ENCODE assay signal across 9 mouse cellular contexts in genomic region chr3:127004860-127005633, GRCm38 (mm10).
DNase-seq lines count a peak whose midpoint lies in the region; ATAC-seq and TF ChIP-seq lines count a peak whose summit lies in the region.
"Had no signal": no experiment of that assay in that cellular context is flagged by ENCODE, and none has a peak within 500 bp of the region (broad histone marks: within the 10 kb centered on the region; RNA-seq: fewer than 3 reads in every experiment).

No protein-coding gene starts in this region.

- ATAC-seq in heart, embryonic 16.5 days (replicated peaks; ENCODE audit: extremely low read depth, insufficient read depth, low FRiP score): 0 out of 2 replicates have a peak, but pooled peaks have one; percentile 23

- no peaks in the 10 kb centered on the region for H3K27me3 ChIP-seq in ES-Bruce4 (ENCODE audit: control insufficient read depth, insufficient read depth, low read length, poor library complexity, severe bottlenecking)
- H3K27me3 ChIP-seq in heart, embryonic 16.5 days (ENCODE audit: control insufficient read depth, insufficient read depth, low read length): no peaks in the 10 kb centered on the region

- TF ChIP-seq EP300 in ES-Bruce4 (IDR thresholded peaks at IDR 0.05; ENCODE audit: insufficient read depth, low read depth, low read length): no peak

- no peaks in the 10 kb centered on the region for H3K9me3 ChIP-seq in ES-Bruce4 (replicated peaks; ENCODE audit: control insufficient read depth, insufficient read depth, low read length, poor library complexity, severe bottlenecking)
- no peaks in the 10 kb centered on the region for H3K9me3 ChIP-seq in heart, embryonic 16.5 days (replicated peaks; ENCODE audit: control insufficient read depth, low read length)

- 66% methylated on average over 9 of the region's 9 CpGs for WGBS in heart, embryonic 16.5 days

- no peak overlapping the region for H3K4me2 ChIP-seq in heart, embryonic 16.5 days (ENCODE audit: low read depth, low read length)

- H3K27ac ChIP-seq in ES-Bruce4 (ENCODE audit: insufficient read depth, low read length): no peak overlapping the region
- no peak overlapping the region for H3K27ac ChIP-seq in heart, embryonic 16.5 days (ENCODE audit: low read length)

- no peaks in the 10 kb centered on the region for H3K4me1 ChIP-seq in ES-Bruce4 (ENCODE audit: control insufficient read depth, insufficient read depth, low read length)
- no peaks in the 10 kb centered on the region for H3K4me1 ChIP-seq in heart, embryonic 16.5 days (ENCODE audit: control insufficient read depth, insufficient read depth, low read length)

- H3K4me3 ChIP-seq in ES-Bruce4 (ENCODE audit: low read depth, low read length): no peak overlapping the region
- no peak overlapping the region for H3K4me3 ChIP-seq in heart, embryonic 16.5 days (ENCODE audit: low read length)

- TF ChIP-seq POLR2A in ES-Bruce4 (IDR thresholded peaks at IDR 0.05; ENCODE audit: insufficient read depth, low read length): no peak

- peak; percentile 15 for TF ChIP-seq CTCF in ES-Bruce4 (IDR thresholded peaks at IDR 0.05; ENCODE audit: low read depth, low read length)

- no peaks in the 10 kb centered on the region for H3K36me3 ChIP-seq in ES-Bruce4 (ENCODE audit: control insufficient read depth, insufficient read depth, low read length, poor library complexity, severe bottlenecking)
- H3K36me3 ChIP-seq in heart, embryonic 16.5 days (ENCODE audit: control insufficient read depth, insufficient read depth): peaks cover 12% of the 10 kb centered on the region

- DNase-seq in cerebellum, postnatal 10 days: peak; percentile 32 to 34
- no peak for DNase-seq in cerebellum, adult 11-12 months
- peak; percentile 12 for DNase-seq in kidney, postnatal 14 days
- no peak for DNase-seq in B cell, adult 2 months
- no peak for DNase-seq in natural killer cell, adult 2 months (ENCODE audit: low spot score in 2 of 2)
- DNase-seq in layer of hippocampus, adult 8-10 months (ENCODE audit: low spot score in 2 of 2): no peak
- DNase-seq: cerebellum, adult 8-10 months had no signal

- H3K9ac ChIP-seq in ES-Bruce4 (ENCODE audit: low read depth, poor library complexity, severe bottlenecking): no peak overlapping the region
- no peak overlapping the region for H3K9ac ChIP-seq in heart, embryonic 16.5 days (ENCODE audit: low read length)

Comparison
In these comparisons a context has a peak if more than half of its experiments do, and no peak if none do; other contexts are left out.
1. DNase-seq: peak in cerebellum, postnatal 10 days (2 of 2) and kidney, postnatal 14 days (single experiment); none in cerebellum, adult 11-12 months (single experiment), B cell, adult 2 months (0 of 2), natural killer cell, adult 2 months (0 of 2) and layer of hippocampus, adult 8-10 months (0 of 2).